Mouse (Mus musculus): ENCODE results near the gene Cct6b. TPM values are rescaled to one million over a fixed set of nuclear protein-coding genes. Genes with fewer than 3 reads are reported as not detected.

Cct6b gene
- total RNA-seq, 1 experiment = 0.98 TPM

DNA sequence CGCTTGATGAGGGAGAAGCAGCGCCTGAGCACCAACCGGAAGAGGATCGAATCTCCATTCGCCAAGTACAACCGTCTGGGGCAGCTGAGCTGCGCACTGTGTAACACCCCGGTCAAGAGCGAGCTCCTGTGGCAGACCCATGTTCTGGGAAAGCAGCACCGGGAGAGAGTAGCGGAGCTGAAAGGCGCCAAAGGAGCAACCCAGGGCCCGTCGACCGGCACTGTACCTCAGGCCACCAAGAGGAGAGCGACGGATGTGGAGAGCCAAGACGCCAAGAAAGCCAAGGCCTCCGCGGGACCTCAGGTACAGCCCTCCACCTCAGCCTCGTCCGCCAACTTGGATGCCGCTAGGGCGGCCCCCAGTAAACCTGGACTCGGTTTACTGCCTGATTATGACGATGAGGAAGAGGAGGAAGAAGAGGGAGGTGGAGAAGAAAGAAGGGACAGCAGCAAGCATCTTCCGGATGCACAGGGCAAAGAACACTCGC is 360 bp upstream of the Cct6b start:
- no peak for TF ChIP-seq MAFK (IDR thresholded peaks at IDR 0.05; ENCODE audit: insufficient read depth, low read depth, low read length)
- no peak for TF ChIP-seq CHD2 (IDR thresholded peaks at IDR 0.05; ENCODE audit: low read depth, low read length)
- TF ChIP-seq HCFC1 (IDR thresholded peaks at IDR 0.05; ENCODE audit: borderline replicate concordance, insufficient read depth, low read length) = no peak
- no peak for TF ChIP-seq ZNF384 (IDR thresholded peaks at IDR 0.05; ENCODE audit: low read depth, low read length)
- TF ChIP-seq ZC3H11A (IDR thresholded peaks at IDR 0.05; ENCODE audit: borderline replicate concordance, low read depth, low read length) = no peak

DNA sequence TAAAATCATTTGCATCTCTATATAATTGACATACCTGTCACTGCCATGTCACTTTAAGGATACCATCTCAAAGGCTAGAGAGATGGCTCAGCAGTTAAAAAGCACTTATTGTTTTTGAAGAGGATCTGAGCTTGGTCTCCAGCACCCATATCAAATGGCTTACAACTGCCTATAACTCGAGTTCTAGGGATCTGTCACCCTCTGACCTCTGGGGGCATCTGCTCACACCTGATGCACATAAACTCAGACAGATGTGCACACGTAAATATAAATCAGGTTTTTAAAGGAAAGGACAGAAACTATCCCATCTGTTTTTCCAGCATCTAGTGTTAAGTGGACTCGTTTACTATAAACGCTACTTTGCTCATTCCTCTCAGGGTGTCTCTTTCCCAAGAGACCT is 860 bp downstream of the Cct6b start:
- Histone ChIP-seq H3K36me3 (ENCODE audit: control insufficient read depth, insufficient read depth, low read length, poor library complexity, severe bottlenecking) (peaks cover 3% of the 10 kb centered on the region; the same call in 1 of the 2 replicates), H3K4me3 (ENCODE audit: insufficient read depth in 1 of 2, low read depth in 1 of 2, low read length in 2 of 2, poor library complexity in 1 of 2, severe bottlenecking in 1 of 2) (peak overlapping the region; percentile 90 to 100), H3K27ac (ENCODE audit: insufficient read depth, low read depth, low read length, poor library complexity, severe bottlenecking) (no peak overlapping the region), H3K4me1 (ENCODE audit: control insufficient read depth in 2 of 2, insufficient read depth in 2 of 2, low read length in 2 of 2, poor library complexity in 1 of 2) (peaks cover 0 to 8% of the 10 kb centered on the region in 2 experiments; a peak in 3 of 4 replicates), H3K9me3 (ENCODE audit: control insufficient read depth, insufficient read depth, low read depth, low read length) (no peaks in the 10 kb centered on the region), H3K9ac (ENCODE audit: insufficient read depth, low read depth, low read length, poor library complexity, severe bottlenecking) (peak overlapping the region; percentile 89; the same call in 1 of the 2 replicates)
- DNase-seq (ENCODE audit: low read depth, low spot score) = no peak
- in situ Hi-C loops (cut with MboI; ENCODE audit: low sequenced_read_pairs in 2 of 2, unreplicated experiment in 2 of 2) = no loop called here
- TF ChIP-seq CHD2 (IDR thresholded peaks at IDR 0.05; ENCODE audit: low read depth, low read length) (no peak), ZNF384 (IDR thresholded peaks at IDR 0.05; ENCODE audit: low read depth, low read length) (no peak), HCFC1 (IDR thresholded peaks at IDR 0.05; ENCODE audit: borderline replicate concordance, insufficient read depth, low read length) (no peak), ZC3H11A (IDR thresholded peaks at IDR 0.05; ENCODE audit: borderline replicate concordance, low read depth, low read length) (no peak), MAFK (IDR thresholded peaks at IDR 0.05; ENCODE audit: insufficient read depth, low read depth, low read length) (no peak)

More for the DNA sequence above, 360 bp upstream of the Cct6b start:
- H3K9me3 ChIP-seq (ENCODE audit: control insufficient read depth, insufficient read depth, low read depth, low read length) = no peaks in the 10 kb centered on the region
- peak overlapping the region; percentile 41; the same call in 1 of the 2 replicates for H3K27ac ChIP-seq (ENCODE audit: insufficient read depth, low read depth, low read length, poor library complexity, severe bottlenecking)
- peaks cover 3% of the 10 kb centered on the region; the same call in 1 of the 2 replicates for H3K36me3 ChIP-seq (ENCODE audit: control insufficient read depth, insufficient read depth, low read length, poor library complexity, severe bottlenecking)
- peak overlapping the region; percentile 90 to 100 for H3K4me3 ChIP-seq (ENCODE audit: insufficient read depth in 1 of 2, low read depth in 1 of 2, low read length in 2 of 2, poor library complexity in 1 of 2, severe bottlenecking in 1 of 2)
- H3K9ac ChIP-seq (ENCODE audit: insufficient read depth, low read depth, low read length, poor library complexity, severe bottlenecking) = peak overlapping the region; percentile 94
- DNase-seq (ENCODE audit: low read depth, low spot score) = no peak
- in situ Hi-C loops (cut with MboI; ENCODE audit: low sequenced_read_pairs in 2 of 2, unreplicated experiment in 2 of 2) = no loop called here
- peaks cover 0 to 3% of the 10 kb centered on the region in 2 experiments; a peak in 3 of 4 replicates for H3K4me1 ChIP-seq (ENCODE audit: control insufficient read depth in 2 of 2, insufficient read depth in 2 of 2, low read length in 2 of 2, poor library complexity in 1 of 2)

DNA sequence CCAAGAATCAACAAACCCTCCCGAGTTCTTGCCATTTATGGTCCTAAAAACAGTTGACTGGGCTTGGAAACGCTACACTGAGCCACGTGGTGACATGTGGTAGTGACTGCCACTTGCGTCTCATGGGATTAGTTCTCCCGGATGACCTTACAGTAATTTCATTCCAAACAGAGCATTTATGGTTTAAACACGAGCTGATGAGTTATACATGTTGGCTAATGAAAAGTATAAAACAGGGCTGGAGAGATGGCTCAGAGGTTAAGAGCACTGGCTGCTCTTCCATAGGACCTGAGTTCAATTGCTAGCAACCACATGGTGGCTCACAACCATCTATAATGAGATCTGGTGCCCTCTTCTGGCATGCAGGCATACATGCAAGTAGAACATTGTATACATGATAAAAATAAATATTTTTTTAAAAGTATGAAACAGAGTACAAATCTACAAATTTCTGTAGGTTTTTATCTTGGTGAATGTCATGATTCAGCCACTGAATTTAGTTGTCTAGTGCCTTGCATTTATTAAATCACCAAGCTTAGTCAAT is 1.8 kb downstream of the Cct6b start:
- Histone ChIP-seq H3K9ac (ENCODE audit: insufficient read depth, low read depth, low read length, poor library complexity, severe bottlenecking) (peak overlapping the region; percentile 30; the same call in 1 of the 2 replicates), H3K27ac (ENCODE audit: insufficient read depth, low read depth, low read length, poor library complexity, severe bottlenecking) (no peak overlapping the region), H3K9me3 (ENCODE audit: control insufficient read depth, insufficient read depth, low read depth, low read length) (no peaks in the 10 kb centered on the region), H3K4me3 (ENCODE audit: insufficient read depth in 1 of 2, low read depth in 1 of 2, low read length in 2 of 2, poor library complexity in 1 of 2, severe bottlenecking in 1 of 2) (no peak overlapping the region), H3K4me1 (ENCODE audit: control insufficient read depth in 2 of 2, insufficient read depth in 2 of 2, low read length in 2 of 2, poor library complexity in 1 of 2) (peaks cover 0 to 8% of the 10 kb centered on the region in 2 experiments; a peak in 3 of 4 replicates), H3K36me3 (ENCODE audit: control insufficient read depth, insufficient read depth, low read length, poor library complexity, severe bottlenecking) (0 out of 2 replicates have a peak, but pooled peaks cover 1% of the 10 kb centered on the region)
- in situ Hi-C loops (cut with MboI; ENCODE audit: low sequenced_read_pairs in 2 of 2, unreplicated experiment in 2 of 2) = no loop called here
- TF ChIP-seq ZC3H11A (IDR thresholded peaks at IDR 0.05; ENCODE audit: borderline replicate concordance, low read depth, low read length) (no peak), ZNF384 (IDR thresholded peaks at IDR 0.05; ENCODE audit: low read depth, low read length) (no peak), HCFC1 (IDR thresholded peaks at IDR 0.05; ENCODE audit: borderline replicate concordance, insufficient read depth, low read length) (no peak), MAFK (IDR thresholded peaks at IDR 0.05; ENCODE audit: insufficient read depth, low read depth, low read length) (no peak), CHD2 (IDR thresholded peaks at IDR 0.05; ENCODE audit: low read depth, low read length) (no peak)
- no peak for DNase-seq (ENCODE audit: low read depth, low spot score)

DNA sequence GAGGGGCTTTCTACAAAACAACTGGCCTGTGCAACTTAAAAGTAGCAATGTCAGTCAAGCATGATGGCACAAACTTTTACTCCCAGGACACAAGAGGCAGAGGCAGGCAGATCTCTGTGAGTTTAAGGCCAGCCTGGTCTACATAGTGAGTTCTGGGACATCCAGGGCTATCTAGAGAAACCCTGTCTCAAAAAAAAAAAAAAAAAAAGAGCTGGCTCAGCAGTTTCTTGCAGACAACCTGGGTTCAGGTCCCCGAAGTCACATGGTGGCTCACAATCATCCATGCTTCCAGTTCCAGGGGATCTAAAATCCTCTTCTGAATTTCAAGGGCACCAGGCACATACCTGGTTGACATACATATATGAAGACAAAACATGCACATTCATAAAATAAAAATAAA is 8.2 kb downstream of the Cct6b start:
- Histone ChIP-seq H3K27ac (ENCODE audit: insufficient read depth, low read depth, low read length, poor library complexity, severe bottlenecking) (no peak overlapping the region), H3K4me3 (ENCODE audit: insufficient read depth in 1 of 2, low read depth in 1 of 2, low read length in 2 of 2, poor library complexity in 1 of 2, severe bottlenecking in 1 of 2) (no peak overlapping the region), H3K4me1 (ENCODE audit: control insufficient read depth in 2 of 2, insufficient read depth in 2 of 2, low read length in 2 of 2, poor library complexity in 1 of 2) (peaks cover 6 to 10% of the 10 kb centered on the region in 2 experiments; a peak in 2 of 4 replicates), H3K9me3 (ENCODE audit: control insufficient read depth, insufficient read depth, low read depth, low read length) (no peaks in the 10 kb centered on the region), H3K9ac (ENCODE audit: insufficient read depth, low read depth, low read length, poor library complexity, severe bottlenecking) (no peak overlapping the region), H3K36me3 (ENCODE audit: control insufficient read depth, insufficient read depth, low read length, poor library complexity, severe bottlenecking) (no peaks in the 10 kb centered on the region)
- TF ChIP-seq MAFK (IDR thresholded peaks at IDR 0.05; ENCODE audit: insufficient read depth, low read depth, low read length) = peak; percentile 88
- TF ChIP-seq CHD2 (IDR thresholded peaks at IDR 0.05; ENCODE audit: low read depth, low read length) = no peak
- in situ Hi-C loops (cut with MboI; ENCODE audit: low sequenced_read_pairs in 2 of 2, unreplicated experiment in 2 of 2) = no loop called here
- no peak for DNase-seq (ENCODE audit: low read depth, low spot score)

All from ES-E14 (cell line).